ENCODE assay signal across 8 mouse cellular contexts in genomic region chr4:150087890-150088530, GRCm38 (mm10). TPM values are rescaled to one million over a fixed set of nuclear protein-coding genes. Genes with fewer than 3 reads are reported as not detected.
A peak's percentile ranks its signal among the peaks of the same experiment; 100 is the strongest.
DNase-seq lines count a peak whose midpoint lies in the region; ATAC-seq and TF ChIP-seq lines count a peak whose summit lies in the region.

No protein-coding gene starts in this region.

- peak in 1 of 2 experiments; percentile 28 for DNase-seq in cerebellum, adult 2 months
- no peak for DNase-seq in right cerebral cortex, postnatal 4 days
- no peak for DNase-seq in embryo, embryonic 10.5 days (ENCODE audit: low spot score)

- peak overlapping the region; percentile 66 for H3ac ChIP-seq in C2C12 (ENCODE audit: control insufficient read depth, insufficient read length, low read depth)

- no peaks in the 10 kb centered on the region for H3K36me3 ChIP-seq in C2C12 (ENCODE audit: control insufficient read depth, insufficient read depth)
- H3K36me3 ChIP-seq in heart, embryonic 13.5 days = no peaks in the 10 kb centered on the region
- H3K36me3 ChIP-seq in liver, embryonic 16.5 days (ENCODE audit: control insufficient read depth, insufficient read depth) = no peaks in the 10 kb centered on the region

- no peak overlapping the region for H3K27ac ChIP-seq in cerebellum, adult 2 months (ENCODE audit: insufficient read depth, low read length)
- peak overlapping the region; percentile 76 for H3K27ac ChIP-seq in heart, embryonic 13.5 days (replicated peaks)
- H3K27ac ChIP-seq in liver, embryonic 16.5 days (ENCODE audit: low read length) = 0 out of 2 replicates have a peak overlapping the region, but pooled peaks have one; percentile 55

- peak overlapping the region; percentile 81 for H3K9ac ChIP-seq in heart, embryonic 13.5 days
- H3K9ac ChIP-seq in liver, embryonic 16.5 days (ENCODE audit: low read depth, low read length) = peak overlapping the region; percentile 61

- WGBS in cerebellum, adult 2 months = 27% methylated on average over 29 of the region's 29 CpGs
- WGBS in heart, embryonic 13.5 days = 12% methylated on average over 29 of the region's 29 CpGs
- 14% methylated on average over 29 of the region's 29 CpGs for WGBS in liver, embryonic 16.5 days (ENCODE audit: insufficient replicate concordance)

- H3K4me2 ChIP-seq in heart, embryonic 13.5 days = peak overlapping the region; percentile 93
- H3K4me2 ChIP-seq in liver, embryonic 16.5 days (ENCODE audit: low read depth, low read length) = peak overlapping the region; percentile 85

- H3K79me3 ChIP-seq in C2C12 (ENCODE audit: low read depth) = no peaks in the 10 kb centered on the region

- no peaks in the 10 kb centered on the region; the same call in 1 of the 2 replicates for H3K9me3 ChIP-seq in heart, embryonic 13.5 days
- H3K9me3 ChIP-seq in liver, embryonic 16.5 days (replicated peaks; ENCODE audit: control insufficient read depth, low read length) = no peaks in the 10 kb centered on the region

- TF ChIP-seq POLR2A in cerebellum, adult 2 months (IDR thresholded peaks at IDR 0.05; ENCODE audit: borderline replicate concordance, insufficient read depth, low read length) = no peak

- H3K4me3 ChIP-seq in cerebellum, adult 2 months (replicated peaks; ENCODE audit: insufficient read depth, low read depth, low read length) = peak overlapping the region; percentile 75
- peak overlapping the region; percentile 28 for H3K4me3 ChIP-seq in C2C12 (ENCODE audit: insufficient read depth, poor library complexity, severe bottlenecking)
- H3K4me3 ChIP-seq in heart, embryonic 13.5 days = peak overlapping the region; percentile 60
- peak overlapping the region; percentile 63 for H3K4me3 ChIP-seq in liver, embryonic 16.5 days (ENCODE audit: low read depth, low read length)

- H3K4me1 ChIP-seq in cerebellum, adult 2 months (ENCODE audit: control insufficient read depth, insufficient read depth, low read length) = peaks cover 13% of the 10 kb centered on the region
- peaks cover 50% of the 10 kb centered on the region for H3K4me1 ChIP-seq in heart, embryonic 13.5 days
- peaks cover 7% of the 10 kb centered on the region for H3K4me1 ChIP-seq in liver, embryonic 16.5 days (ENCODE audit: control insufficient read depth, low read depth, low read length)

- TF ChIP-seq CTCF in cerebellum, adult 2 months (IDR thresholded peaks at IDR 0.05; ENCODE audit: borderline replicate concordance, insufficient read depth, low read depth, low read length) = no peak
- no peak for TF ChIP-seq CTCF in C2C12 (IDR thresholded peaks at IDR 0.05; ENCODE audit: control insufficient read depth, insufficient read depth, insufficient read length)

- H3K27me3 ChIP-seq in cerebellum, adult 2 months (ENCODE audit: control insufficient read depth, insufficient read depth, low read length) = no peaks in the 10 kb centered on the region
- H3K27me3 ChIP-seq in C2C12 (ENCODE audit: control insufficient read depth, insufficient read depth, insufficient read length) = no peaks in the 10 kb centered on the region
- H3K27me3 ChIP-seq in heart, embryonic 13.5 days (replicated peaks) = peaks cover 31% of the 10 kb centered on the region
- H3K27me3 ChIP-seq in liver, embryonic 16.5 days (ENCODE audit: control insufficient read depth, insufficient read depth, low read depth, low read length) = peaks cover 6% of the 10 kb centered on the region

- no peaks in the 10 kb centered on the region for H3K79me2 ChIP-seq in C2C12 (ENCODE audit: control insufficient read depth, insufficient read depth)

- no peak for ATAC-seq in cerebellum, adult (ENCODE audit: insufficient number of reproducible peaks, low FRiP score, low TSS enrichment)
- ATAC-seq in heart, embryonic 13.5 days (ENCODE audit: extremely low read depth, insufficient number of reproducible peaks, low FRiP score, low TSS enrichment) = no peak
- ATAC-seq in liver, embryonic 16.5 days (ENCODE audit: low read depth) = no peak
- no peak for ATAC-seq in inflammation-experienced regulatory T-cells, adult 6 months

TF ChIP-seq in C2C12, 6 proteins besides CTCF, POLR2A, EP300 and RAD21:
- TF ChIP-seq MYOG (IDR thresholded peaks at IDR 0.05; ENCODE audit: control insufficient read depth, extremely low read depth, insufficient read length) (no peak), USF1 (IDR thresholded peaks at IDR 0.05; ENCODE audit: low read depth) (no peak), CEBPB (IDR thresholded peaks at IDR 0.05; ENCODE audit: low read depth) (no peak), FOSL1 (IDR thresholded peaks at IDR 0.05; ENCODE audit: insufficient read depth, low read length, poor library complexity, severe bottlenecking) (no peak), MAX (IDR thresholded peaks at IDR 0.05) (no peak), MYOD1 (IDR thresholded peaks at IDR 0.05; ENCODE audit: control insufficient read depth, insufficient read length, low read depth) (no peak)
TF ChIP-seq in C2C12: peak in this region for 0.

RNA-seq across cellular contexts. Expression of gene Gpr157, which starts 0.8 kb away (rescaled TPM):
- polyA plus RNA-seq in cerebellum, adult 2 months (2012; rRNA removed) = 2.9 and 3.1 TPM in 2 replicates
- 0.25 TPM for polyA plus RNA-seq in C2C12 (2012; fragmentation: generic; extraction: Trizol)
- 2.6 and 2.7 TPM in 2 replicates for polyA plus RNA-seq in heart, embryonic 13.5 days (2015; fragmentation: Nextera tagmentation; extraction: Ambion mirVana)
- polyA plus RNA-seq in liver, embryonic 16.5 days (2015; fragmentation: Nextera tagmentation; extraction: Ambion mirVana) = 0.37 and 0.74 TPM in 2 replicates
- under 1 TPM; 0.16 to 0.36 (median 0.33) TPM for polyA plus RNA-seq in inflammation-experienced regulatory T-cells, adult 6 months (2017; shearing (Covaris generic))

RNA-seq across cellular contexts. Expression of gene Slc2a5, which starts 31.1 kb away (rescaled TPM):
- polyA plus RNA-seq in cerebellum, adult 2 months (2012; rRNA removed) = 1.7 and 2.2 TPM in 2 replicates
- not detected for polyA plus RNA-seq in C2C12 (2012; fragmentation: generic; extraction: Trizol)
- 1.1 and 1.9 TPM in 2 replicates for polyA plus RNA-seq in heart, embryonic 13.5 days (2015; fragmentation: Nextera tagmentation; extraction: Ambion mirVana)
- polyA plus RNA-seq in liver, embryonic 16.5 days (2015; fragmentation: Nextera tagmentation; extraction: Ambion mirVana) = 0.21 and 0.27 TPM in 2 replicates
- polyA plus RNA-seq in inflammation-experienced regulatory T-cells, adult 6 months (2017; shearing (Covaris generic)) = not detected
